Mouse (Mus musculus) liver, postnatal 0 days (tissue): Measurements from ENCODE around the gene Dusp12.

Experiments
- CTCF ChIP-seq: sonication (generic); IDR thresholded peaks from 2 replicates; pipeline ENCODE4 v1.5.1; 2016; ENCODE audit warnings: antibody characterized with exemption, low read depth
- EP300 ChIP-seq: IDR thresholded peaks from 2 replicates; pipeline ENCODE4 v1.6.1; 2016; ENCODE audit warnings: antibody characterized with exemption, low read depth, mild to moderate bottlenecking

- TF ChIP-seq CTCF (peak; percentile 31), EP300 (no peak)
These were observed 13.4 kb downstream of the Dusp12 start for GRCm38 (mm10) chr1:170871961-170872360.
